Mouse (Mus musculus): ENCODE measurements around the gene Cwf19l1.

DNA sequence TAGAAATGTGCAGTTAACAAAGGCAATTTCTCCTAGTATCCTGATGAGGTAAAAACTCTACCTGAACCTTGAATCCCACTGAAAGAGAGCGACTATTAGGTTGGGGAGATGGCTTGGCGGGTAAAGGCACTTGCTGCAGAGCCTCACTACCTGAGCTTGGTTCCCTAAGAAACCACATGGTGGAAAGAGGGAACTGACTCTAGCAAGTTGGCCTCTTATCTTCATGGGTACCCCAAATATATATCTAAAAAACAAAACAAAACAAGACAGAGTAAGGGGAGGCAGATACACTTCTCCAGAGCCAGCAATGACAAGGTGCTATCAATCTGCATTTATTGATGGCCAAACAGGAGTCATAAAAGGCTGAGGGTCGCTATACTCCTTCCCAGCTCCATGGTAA is 48.3 kb upstream of the Cwf19l1 start:
- TF ChIP-seq CTCF (IDR thresholded peaks at IDR 0.05; ENCODE audit: control insufficient read depth, insufficient read depth, insufficient read length) (no peak), MYOD1 (IDR thresholded peaks at IDR 0.05; ENCODE audit: control insufficient read depth, insufficient read length, low read depth) (no peak), USF1 (IDR thresholded peaks at IDR 0.05; ENCODE audit: low read depth) (no peak)

Data from C2C12 (cell line).